Mouse (Mus musculus) myocyte (in vitro differentiated cells): Measurements from ENCODE around the gene Sema4a. TPM values are rescaled to one million over a fixed set of nuclear protein-coding genes. Genes with fewer than 3 reads are reported as not detected.
"Not testable (repeated sequence)": the region's sequence is repeated elsewhere in the genome, so short reads cannot be mapped to it uniquely, and the experiment has no call there.

Experiments
- H3K27me3 ChIP-seq: one replicate; pipeline ENCODE4 v1.6.1; 2011; ENCODE audit not compliant: control insufficient read depth, insufficient read depth, insufficient read length
- H3K36me3 ChIP-seq: one replicate; pipeline ENCODE4 v1.6.1; 2011; ENCODE audit not compliant: control insufficient read depth, insufficient read depth
- H3K4me2 ChIP-seq: one replicate; pipeline ENCODE4 v1.6.1; 2011; ENCODE audit warnings: low read depth, control low read depth
- H3K4me3 ChIP-seq: one replicate; pipeline ENCODE4 v1.5.1; 2011; ENCODE audit warnings: mild to moderate bottlenecking, control low read depth, moderate library complexity
- H3K79me2 ChIP-seq: one replicate; pipeline ENCODE4 v1.6.1; 2011; ENCODE audit not compliant: control insufficient read depth, insufficient read depth
- H3ac ChIP-seq: one replicate; pipeline ENCODE4 v1.6.1; 2011; ENCODE audit not compliant: control insufficient read depth, insufficient read length
- CEBPB ChIP-seq: IDR thresholded peaks from 2 replicates; pipeline ENCODE4 v1.6.1; 2011; ENCODE audit warnings: mild to moderate bottlenecking, moderate library complexity; ENCODE audit not compliant: poor library complexity, insufficient read depth, severe bottlenecking
- E2F4 ChIP-seq: IDR thresholded peaks from one replicate; pipeline ENCODE4 v1.6.1; 2011; ENCODE audit warnings: mild to moderate bottlenecking, control low read depth, moderate library complexity; ENCODE audit not compliant: insufficient read depth
- MAX ChIP-seq: IDR thresholded peaks from one replicate; pipeline ENCODE4 v1.6.1; 2011; ENCODE audit warnings: low read depth, mild to moderate bottlenecking, control low read depth
- MYOD1 ChIP-seq, 3 experiments: IDR thresholded peaks; one replicate each; pipeline ENCODE4 v1.6.1; 2011; ENCODE audit warnings: control low read depth in 2 of 3, low read depth in 2 of 3, mild to moderate bottlenecking in 2 of 3, moderate library complexity in 1 of 3; ENCODE audit not compliant: insufficient read length in 2 of 3, control insufficient read depth in 1 of 3
- MYOG ChIP-seq, 3 experiments: IDR thresholded peaks; one replicate each; pipeline ENCODE4 v1.6.1; 2011; ENCODE audit warnings: control low read depth in 2 of 3, low read depth in 2 of 3, mild to moderate bottlenecking in 2 of 3; ENCODE audit not compliant: insufficient read length in 2 of 3, control insufficient read depth in 1 of 3, insufficient read depth in 1 of 3
- POLR2A ChIP-seq: IDR thresholded peaks from one replicate; pipeline ENCODE4 v1.6.1; 2011; ENCODE audit warnings: low read depth, mild to moderate bottlenecking, control low read depth, moderate library complexity; ENCODE audit not compliant: insufficient read length
- POLR2AphosphoS2 ChIP-seq: IDR thresholded peaks from one replicate; pipeline ENCODE4 v1.6.1; 2011; ENCODE audit warnings: low read depth, control low read depth; ENCODE audit not compliant: insufficient read length
- REST ChIP-seq: IDR thresholded peaks from one replicate; pipeline ENCODE4 v1.6.1; 2011; ENCODE audit warnings: mild to moderate bottlenecking, control low read depth, moderate library complexity; ENCODE audit not compliant: insufficient read depth, insufficient read length
- SRF ChIP-seq: IDR thresholded peaks from one replicate; pipeline ENCODE4 v1.6.1; 2011; ENCODE audit warnings: low read depth; ENCODE audit not compliant: control insufficient read depth, insufficient read length
- TCF12 ChIP-seq: IDR thresholded peaks from one replicate; pipeline ENCODE4 v1.6.1; 2011; ENCODE audit warnings: mild to moderate bottlenecking, control low read depth; ENCODE audit not compliant: poor library complexity, insufficient read depth, severe bottlenecking
- TCF3 ChIP-seq: IDR thresholded peaks from one replicate; pipeline ENCODE4 v1.6.1; 2011; ENCODE audit warnings: low read depth, control low read depth; ENCODE audit not compliant: insufficient read length
- USF1 ChIP-seq: IDR thresholded peaks from one replicate; pipeline ENCODE4 v1.6.1; 2011; ENCODE audit warnings: low read depth, mild to moderate bottlenecking, control low read depth, moderate library complexity
- polyA plus RNA-seq: library from polyadenylated mRNA; unstranded; fragments of >200 nt; fragmentation: generic; extraction: Trizol; gene quantifications from one replicate; pipeline ENCODE4 v1.2.1, GENCODE M21; 2012; ENCODE audit warnings: missing spikeins

Gene Sema4a
- polyA plus RNA-seq, 1 experiment, result 0.35 TPM

- Histone ChIP-seq H3K27me3 (no peaks in the 10 kb centered on the region), H3K4me2 (peak overlapping the region; percentile 52), H3K79me2 (no peaks in the 10 kb centered on the region), H3ac (no peak overlapping the region), H3K4me3 (peak overlapping the region; percentile 5), H3K36me3 (no peaks in the 10 kb centered on the region)
- no peak for TF ChIP-seq CEBPB
- TF ChIP-seq MYOG (IDR thresholded peaks at IDR 0.05; ENCODE audit: control insufficient read depth in 1 of 3, insufficient read depth in 1 of 3, insufficient read length in 2 of 3, low read depth in 2 of 3), result no peak
- TF ChIP-seq SRF, result no peak
- TF ChIP-seq TCF12, result no peak
- no peak for TF ChIP-seq POLR2A
- no peak for TF ChIP-seq MAX
- no peak for TF ChIP-seq TCF3
- TF ChIP-seq USF1, result no peak
- TF ChIP-seq POLR2AphosphoS2, result no peak
These were observed 23.5 kb downstream of the Sema4a start for GRCm38 (mm10) chr3:88437454-88437853.

GRCm38 (mm10) chr3:88436395-88437201, 24.4 kb downstream of the Sema4a start:
- no peaks in the 10 kb centered on the region for H3K79me2 ChIP-seq
- H3K27me3 ChIP-seq, result no peaks in the 10 kb centered on the region
- no peaks in the 10 kb centered on the region for H3K36me3 ChIP-seq
- H3ac ChIP-seq, result no peak overlapping the region
- TF ChIP-seq USF1 (no peak), POLR2A (peak; percentile 38)
- peak overlapping the region; percentile 5 for H3K4me3 ChIP-seq
- peak overlapping the region; percentile 52 for H3K4me2 ChIP-seq

DNA sequence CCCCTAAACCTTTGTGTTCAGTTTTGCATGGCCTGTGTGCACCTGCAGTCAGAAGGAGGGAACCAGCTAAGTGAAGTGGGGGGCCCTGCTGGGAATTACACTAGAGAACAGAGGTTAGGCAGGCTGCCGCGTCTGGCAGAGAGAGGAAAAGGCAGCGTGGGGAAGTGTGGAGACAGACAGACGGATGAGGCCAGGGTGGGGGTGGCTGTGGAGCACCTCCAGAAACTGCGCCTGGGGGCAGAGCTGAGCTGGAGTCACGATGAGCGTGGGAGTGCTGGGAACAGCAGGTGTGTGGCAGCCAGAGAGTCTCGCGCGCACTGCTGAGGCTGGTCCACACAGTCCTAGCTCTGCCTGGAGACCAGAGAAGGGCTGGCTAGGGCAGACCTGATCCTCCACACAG, 25.5 kb downstream of the Sema4a start:
- H3K4me3 ChIP-seq, result no peak overlapping the region
- TF ChIP-seq MYOD1 (IDR thresholded peaks at IDR 0.05; ENCODE audit: control insufficient read depth in 1 of 3, insufficient read length in 2 of 3, low read depth in 2 of 3), result peak in 1 of 3 experiments; percentile 47
- no peak for TF ChIP-seq E2F4
- H3K27me3 ChIP-seq, result no peaks in the 10 kb centered on the region
- H3K79me2 ChIP-seq, result no peaks in the 10 kb centered on the region
- no peak overlapping the region for H3K4me2 ChIP-seq
- H3ac ChIP-seq, result no peak overlapping the region
- no peaks in the 10 kb centered on the region for H3K36me3 ChIP-seq

GRCm38 (mm10) chr3:88428639-88429038, 32.3 kb downstream of the Sema4a start:
- H3K4me2 ChIP-seq, H3K27me3 ChIP-seq, H3K4me3 ChIP-seq, H3K36me3 ChIP-seq, H3ac ChIP-seq: not testable (repeated sequence)
- peaks cover 11% of the 10 kb centered on the region for H3K79me2 ChIP-seq

DNA sequence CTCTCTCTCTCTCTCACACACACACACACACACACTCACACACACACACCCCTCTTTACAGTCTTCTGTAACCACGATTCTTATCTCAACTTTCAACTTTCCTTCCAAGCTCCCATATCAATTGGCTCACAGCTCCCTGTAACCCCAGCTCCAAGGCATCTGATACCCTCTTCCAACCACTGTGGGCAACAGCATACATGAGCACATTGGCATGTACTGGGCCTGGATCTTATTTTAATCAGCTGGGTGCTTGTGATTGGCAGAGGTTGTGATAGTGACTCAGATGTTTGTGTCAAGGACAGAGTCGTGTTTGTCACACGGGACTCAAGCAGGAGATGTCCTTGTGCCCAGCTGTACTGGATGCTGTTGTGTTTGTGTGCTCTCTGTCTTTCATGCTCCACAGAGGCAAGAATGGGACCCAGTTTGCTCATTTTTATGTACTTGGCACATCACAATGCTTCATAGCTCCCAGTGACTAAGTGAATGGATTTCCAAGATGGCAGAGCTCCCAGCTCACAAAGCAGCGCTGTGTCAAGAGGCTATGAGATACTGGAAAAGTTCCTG, 33.6 kb downstream of the Sema4a start:
- Histone ChIP-seq H3K36me3 (no peaks in the 10 kb centered on the region), H3K27me3 (no peaks in the 10 kb centered on the region), H3K4me2 (no peak overlapping the region), H3ac (no peak overlapping the region), H3K4me3 (no peak overlapping the region), H3K79me2 (peaks cover 23% of the 10 kb centered on the region)
- no peak for TF ChIP-seq SRF
- TF ChIP-seq USF1, result no peak
- no peak for TF ChIP-seq REST
- no peak for TF ChIP-seq POLR2A

GRCm38 (mm10) chr3:88425708-88426420, 35.1 kb downstream of the Sema4a start:
- Histone ChIP-seq H3K79me2 (peaks cover 28% of the 10 kb centered on the region), H3K4me3 (peak overlapping the region; percentile 76), H3K4me2 (peak overlapping the region; percentile 97), H3K27me3 (no peaks in the 10 kb centered on the region), H3K36me3 (no peaks in the 10 kb centered on the region), H3ac (no peak overlapping the region)
- TF ChIP-seq USF1 (no peak), SRF (no peak), CEBPB (no peak), MYOG (IDR thresholded peaks at IDR 0.05; ENCODE audit: control insufficient read depth in 1 of 3, insufficient read depth in 1 of 3, insufficient read length in 2 of 3, low read depth in 2 of 3) (no peak), MYOD1 (IDR thresholded peaks at IDR 0.05; ENCODE audit: control insufficient read depth in 1 of 3, insufficient read length in 2 of 3, low read depth in 2 of 3) (no peak), POLR2AphosphoS2 (no peak), E2F4 (no peak), POLR2A (no peak), MAX (no peak), TCF3 (no peak), TCF12 (no peak), REST (no peak)
